Mouse (Mus musculus): Measurements from ENCODE around the gene E130114P18Rik.

GRCm38 (mm10) chr4:97582064-97582415 lies 195.8 kb downstream of the E130114P18Rik start:
- no peak for TF ChIP-seq CTCF (IDR thresholded peaks at IDR 0.05; ENCODE audit: borderline replicate concordance, insufficient read depth, low read depth, low read length)
- TF ChIP-seq POLR2A (IDR thresholded peaks at IDR 0.05; ENCODE audit: borderline replicate concordance, insufficient read depth, low read length): no peak
